Mouse (Mus musculus) forebrain, embryonic 16.5 days (tissue): ENCODE measurements around the gene Sez6. TPM values are rescaled to one million over a fixed set of nuclear protein-coding genes. Genes with fewer than 3 reads are reported as not detected.

Experiments used
- ATAC-seq: fragments of 200-750 bp; cut with Nextera tagmentation; 2 replicates; pipeline ENCODE4 v1.8.0; 2017; ENCODE audit warnings: mild to moderate bottlenecking, moderate library complexity
- H3K27ac ChIP-seq: fragments of 300-500 bp; sonication (generic); 2 replicates; pipeline ENCODE4 v1.5.1; 2014; ENCODE audit warnings: low read length, control low read depth
- H3K27me3 ChIP-seq: fragments of 300-500 bp; sonication (generic); replicated peaks from 2 replicates; pipeline ENCODE4 v1.6.1; 2014; ENCODE audit warnings: low read length; ENCODE audit not compliant: control insufficient read depth, insufficient read depth
- H3K36me3 ChIP-seq: fragments of 300-500 bp; sonication (generic); 2 replicates; pipeline ENCODE4 v1.6.1; 2014; ENCODE audit not compliant: control insufficient read depth, insufficient read depth
- H3K4me1 ChIP-seq: fragments of 300-500 bp; sonication (generic); replicated peaks from 2 replicates; pipeline ENCODE4 v1.6.1; 2014; ENCODE audit warnings: low read length; ENCODE audit not compliant: control insufficient read depth, insufficient read depth
- H3K4me2 ChIP-seq: fragments of 300-500 bp; sonication (generic); 2 replicates; pipeline ENCODE4 v1.6.1; 2014; ENCODE audit warnings: mild to moderate bottlenecking, low read length, control low read depth
- H3K4me3 ChIP-seq: fragments of 300-500 bp; sonication (generic); replicated peaks from 2 replicates; pipeline ENCODE4 v1.5.1; 2014; ENCODE audit warnings: mild to moderate bottlenecking, low read length, control low read depth
- H3K9ac ChIP-seq: fragments of 300-500 bp; sonication (generic); replicated peaks from 2 replicates; pipeline ENCODE4 v1.6.1; 2014; ENCODE audit warnings: low read depth, low read length, control low read depth
- H3K9me3 ChIP-seq: fragments of 300-500 bp; sonication (generic); 2 replicates; pipeline ENCODE4 v1.6.1; 2016; ENCODE audit warnings: low read length; ENCODE audit not compliant: control insufficient read depth
- WGBS: fragments of 180-500 bp; shearing (Covaris S2); extraction: QIAGEN DNeasy Blood & Tissue Kit; methylation state at CpG from one replicate; pipeline ENCODE4 v1.1.7; 2014; 5-methylcytosine and 5-hydroxymethylcytosine counted together
- polyA plus RNA-seq: library from polyadenylated mRNA; unstranded; fragments of >200 nt; fragmentation: Nextera tagmentation; extraction: Ambion mirVana; gene quantifications from 2 replicates; pipeline ENCODE4 v1.2.1, GENCODE M21; 2015

Sez6 gene
- polyA plus RNA-seq, 1 experiment from 2014 or later: 284 TPM

GRCm38 (mm10) chr11:77901775-77902355 is 28.7 kb upstream of the Sez6 start:
- H3K9me3 ChIP-seq: no peaks in the 10 kb centered on the region
- ATAC-seq: no peak
- H3K4me1 ChIP-seq: peaks cover 56% of the 10 kb centered on the region
- H3K36me3 ChIP-seq: no peaks in the 10 kb centered on the region
- no peaks in the 10 kb centered on the region for H3K27me3 ChIP-seq
- no peak overlapping the region for H3K4me3 ChIP-seq
- H3K9ac ChIP-seq: 0 out of 2 replicates have a peak overlapping the region, but pooled peaks have one; percentile 18
- no peak overlapping the region for H3K4me2 ChIP-seq
- 25% methylated on average over 8 of the region's 8 CpGs for WGBS
- H3K27ac ChIP-seq: peak overlapping the region; percentile 64

GRCm38 (mm10) chr11:77903761-77904160 is 26.8 kb upstream of the Sez6 start:
- H3K27ac ChIP-seq: peak overlapping the region; percentile 13; the same call in 1 of the 2 replicates
- H3K27me3 ChIP-seq: no peaks in the 10 kb centered on the region
- peaks cover 41% of the 10 kb centered on the region for H3K4me1 ChIP-seq

GRCm38 (mm10) chr11:77904707-77905106 is 25.9 kb upstream of the Sez6 start:
- H3K27me3 ChIP-seq: no peaks in the 10 kb centered on the region
- H3K9ac ChIP-seq: no peak overlapping the region
- 36% methylated on average over 1 of the region's 1 CpGs for WGBS
- H3K27ac ChIP-seq: no peak overlapping the region
- H3K36me3 ChIP-seq: no peaks in the 10 kb centered on the region
- no peak for ATAC-seq
- H3K4me3 ChIP-seq: no peak overlapping the region
- H3K9me3 ChIP-seq: no peaks in the 10 kb centered on the region
- no peak overlapping the region for H3K4me2 ChIP-seq
- peaks cover 46% of the 10 kb centered on the region for H3K4me1 ChIP-seq

More at GRCm38 (mm10) chr11:77903761-77904160, 26.8 kb upstream of the Sez6 start:
- no peak overlapping the region for H3K4me2 ChIP-seq
- WGBS: 33% methylated on average over 3 of the region's 3 CpGs
- no peak overlapping the region for H3K4me3 ChIP-seq
- H3K9ac ChIP-seq: no peak overlapping the region
- H3K36me3 ChIP-seq: no peaks in the 10 kb centered on the region
- no peak for ATAC-seq
- H3K9me3 ChIP-seq: no peaks in the 10 kb centered on the region

- Histone ChIP-seq H3K4me3 (peak overlapping the region; percentile 5; the same call in 1 of the 2 replicates), H3K9ac (peak overlapping the region; percentile 42; the same call in 1 of the 2 replicates), H3K36me3 (no peaks in the 10 kb centered on the region), H3K4me1 (peaks cover 42% of the 10 kb centered on the region), H3K9me3 (no peaks in the 10 kb centered on the region), H3K4me2 (peak overlapping the region; percentile 28), H3K27me3 (no peaks in the 10 kb centered on the region), H3K27ac (peak overlapping the region; percentile 90)
- WGBS: 14% methylated on average over 19 of the region's 19 CpGs
- ATAC-seq: no peak
Measured at GRCm38 (mm10) chr11:77906097-77906687, 24.4 kb upstream of the Sez6 start.

GRCm38 (mm10) chr11:77906747-77907174 is 23.8 kb upstream of the Sez6 start:
- 9% methylated on average over 9 of the region's 9 CpGs for WGBS
- H3K9me3 ChIP-seq: no peaks in the 10 kb centered on the region
- H3K27me3 ChIP-seq: no peaks in the 10 kb centered on the region
- peak; percentile 69 for ATAC-seq
- H3K4me1 ChIP-seq: peaks cover 36% of the 10 kb centered on the region
- H3K9ac ChIP-seq: peak overlapping the region; percentile 26; the same call in 1 of the 2 replicates
- no peak overlapping the region; the same call in 1 of the 2 replicates for H3K4me3 ChIP-seq
- H3K36me3 ChIP-seq: no peaks in the 10 kb centered on the region
- peak overlapping the region; percentile 90 for H3K27ac ChIP-seq
- H3K4me2 ChIP-seq: peak overlapping the region; percentile 28

- Histone ChIP-seq H3K9me3 (no peaks in the 10 kb centered on the region), H3K4me1 (peaks cover 27% of the 10 kb centered on the region), H3K36me3 (no peaks in the 10 kb centered on the region), H3K4me3 (no peak overlapping the region), H3K27me3 (no peaks in the 10 kb centered on the region), H3K4me2 (no peak overlapping the region), H3K9ac (no peak overlapping the region), H3K27ac (no peak overlapping the region)
- WGBS: 90% methylated on average over 4 of the region's 4 CpGs
- no peak for ATAC-seq
Measured at GRCm38 (mm10) chr11:77908468-77908867, 22.1 kb upstream of the Sez6 start.

- ATAC-seq: no peak
- WGBS: 30% methylated on average over 5 of the region's 5 CpGs
- peaks cover 24% of the 10 kb centered on the region for H3K4me1 ChIP-seq
- no peaks in the 10 kb centered on the region for H3K27me3 ChIP-seq
- peak overlapping the region; percentile 23; the same call in 1 of the 2 replicates for H3K9ac ChIP-seq
- no peak overlapping the region for H3K4me3 ChIP-seq
- no peaks in the 10 kb centered on the region for H3K36me3 ChIP-seq
- H3K9me3 ChIP-seq: no peaks in the 10 kb centered on the region
- peak overlapping the region; percentile 49; the same call in 1 of the 2 replicates for H3K27ac ChIP-seq
- no peak overlapping the region for H3K4me2 ChIP-seq
Measured at GRCm38 (mm10) chr11:77909376-77909775, 21.2 kb upstream of the Sez6 start.

GRCm38 (mm10) chr11:77909776-77910175 is 20.8 kb upstream of the Sez6 start:
- Histone ChIP-seq H3K27me3 (no peaks in the 10 kb centered on the region), H3K4me2 (no peak overlapping the region), H3K4me3 (no peak overlapping the region), H3K9ac (peak overlapping the region; percentile 23; the same call in 1 of the 2 replicates), H3K27ac (peak overlapping the region; percentile 49; the same call in 1 of the 2 replicates), H3K36me3 (no peaks in the 10 kb centered on the region), H3K4me1 (peaks cover 28% of the 10 kb centered on the region), H3K9me3 (no peaks in the 10 kb centered on the region)
- no peak for ATAC-seq
- 24% methylated on average over 6 of the region's 6 CpGs for WGBS

GRCm38 (mm10) chr11:77913505-77913904 is 17.1 kb upstream of the Sez6 start:
- no peak overlapping the region for H3K27ac ChIP-seq
- no peak for ATAC-seq
- no peak overlapping the region for H3K9ac ChIP-seq
- 85% methylated on average over 6 of the region's 6 CpGs for WGBS
- H3K27me3 ChIP-seq: no peaks in the 10 kb centered on the region
- no peaks in the 10 kb centered on the region for H3K9me3 ChIP-seq
- peaks cover 19% of the 10 kb centered on the region for H3K4me1 ChIP-seq
- no peak overlapping the region for H3K4me2 ChIP-seq
- no peak overlapping the region for H3K4me3 ChIP-seq
- H3K36me3 ChIP-seq: no peaks in the 10 kb centered on the region
